Mouse (Mus musculus) cerebellum, adult 2 months (tissue): ENCODE results near the gene Pold1. TPM values are rescaled to one million over a fixed set of nuclear protein-coding genes. Genes with fewer than 3 reads are reported as not detected.

Experiments used
- DNase-seq, 2 experiments: peaks; one replicate each; pipeline ENCODE4 v3.0.0; 2021
- H3K27ac ChIP-seq: fragments of 200-500 bp; 2 replicates; pipeline ENCODE4 v1.5.1; 2012; ENCODE audit warnings: low read length, control low read depth, inconsistent platforms; ENCODE audit not compliant: insufficient read depth
- H3K27me3 ChIP-seq: fragments of 200-500 bp; 2 replicates; pipeline ENCODE4 v1.6.1; 2012; ENCODE audit warnings: inconsistent platforms, mild to moderate bottlenecking, low read length, moderate library complexity; ENCODE audit not compliant: control insufficient read depth, insufficient read depth
- H3K4me1 ChIP-seq: fragments of 200-500 bp; 2 replicates; pipeline ENCODE4 v1.6.1; 2011; ENCODE audit warnings: low read length; ENCODE audit not compliant: control insufficient read depth, insufficient read depth
- H3K4me3 ChIP-seq: fragments of 200-500 bp; replicated peaks from 2 replicates; pipeline ENCODE3; 2011; ENCODE audit warnings: mild to moderate bottlenecking, low read depth, low read length, control low read depth; ENCODE audit not compliant: insufficient read depth
- CTCF ChIP-seq: fragments of 200-500 bp; IDR thresholded peaks from 2 replicates; pipeline ENCODE4 v1.5.1; 2011; ENCODE audit warnings: low read depth, mild to moderate bottlenecking, control low read depth, low read length, moderate library complexity, borderline replicate concordance; ENCODE audit not compliant: insufficient read depth
- POLR2A ChIP-seq: fragments of 200-500 bp; IDR thresholded peaks from 2 replicates; pipeline ENCODE4 v1.6.1; 2011; ENCODE audit warnings: low read length, control low read depth, borderline replicate concordance; ENCODE audit not compliant: insufficient read depth
- WGBS: fragments of 180-500 bp; shearing (Covaris S2); methylation state at CpG from one replicate; pipeline ENCODE4 v1.1.7; 2018; 5-methylcytosine and 5-hydroxymethylcytosine counted together
- polyA plus RNA-seq: library from polyadenylated mRNA; depleted of rRNA; stranded (reverse); fragments of >200 nt; gene quantifications from 2 replicates; pipeline ENCODE4 v1.2.3, GENCODE M21; 2012

Gene Pold1
- polyA plus RNA-seq, 1 experiment, result 21.6 TPM

DNA sequence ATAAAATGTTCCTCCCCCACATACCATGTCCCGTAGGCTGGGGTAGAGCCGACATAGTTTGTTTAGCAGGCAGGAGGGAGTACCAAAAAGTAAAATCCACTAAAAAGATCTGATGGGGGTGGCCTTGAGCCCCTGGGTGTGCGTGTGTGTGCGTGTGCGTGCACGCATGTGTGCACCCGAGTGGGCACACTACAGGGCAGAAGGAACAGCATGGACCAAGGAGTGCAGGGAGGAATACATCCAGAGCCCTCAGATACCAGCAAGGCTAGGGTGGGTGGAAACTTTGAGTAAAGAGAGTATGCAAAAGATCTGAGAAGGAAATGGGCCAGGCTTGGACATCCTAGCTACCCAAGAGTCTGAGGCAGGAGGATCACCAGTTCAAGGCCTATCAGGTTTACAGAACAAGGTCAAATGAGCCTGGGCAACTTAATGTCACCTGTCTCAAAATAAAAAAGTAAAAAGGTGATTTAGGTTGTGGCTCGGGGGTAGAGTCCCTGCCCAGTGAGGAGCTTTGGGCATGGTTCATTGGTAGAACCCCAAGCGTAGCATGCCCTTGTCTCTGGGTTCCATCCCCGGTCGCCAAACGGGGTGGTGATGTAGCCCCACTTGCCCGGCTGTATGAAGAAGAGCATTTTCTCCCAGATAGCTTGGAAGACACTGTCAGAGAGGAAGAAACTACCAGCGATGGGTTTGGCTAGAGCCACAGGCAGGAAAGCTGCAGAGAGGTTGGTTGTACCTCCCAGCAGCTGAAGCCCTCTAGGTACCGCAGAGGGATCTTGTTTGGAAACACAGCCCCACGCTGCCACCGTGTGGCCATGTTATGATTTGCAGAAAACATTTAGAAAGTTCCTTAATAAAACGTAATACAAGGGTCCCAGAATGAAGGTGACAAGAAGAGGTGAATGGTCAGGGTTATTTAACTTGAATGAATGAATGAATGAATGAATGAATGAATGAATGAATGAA, 12.1 kb upstream of the Pold1 start:
- no peak overlapping the region for H3K27ac ChIP-seq
- H3K4me1 ChIP-seq, result no peaks in the 10 kb centered on the region
- no peaks in the 10 kb centered on the region for H3K27me3 ChIP-seq
- peak; percentile 78 to 83 for DNase-seq
- TF ChIP-seq POLR2A, result no peak
- peak; percentile 84 for TF ChIP-seq CTCF
- H3K4me3 ChIP-seq, result no peak overlapping the region
- 52% methylated on average over 18 of the region's 18 CpGs for WGBS

- Histone ChIP-seq H3K27me3 (no peaks in the 10 kb centered on the region), H3K4me1 (no peaks in the 10 kb centered on the region), H3K4me3 (no peak overlapping the region), H3K27ac (no peak overlapping the region)
- 47% methylated on average over 2 of the region's 2 CpGs for WGBS
- TF ChIP-seq CTCF (no peak), POLR2A (no peak)
- DNase-seq, result no peak
These were observed 9.0 kb upstream of the Pold1 start for GRCm38 (mm10) chr7:44557629-44558028.

DNA sequence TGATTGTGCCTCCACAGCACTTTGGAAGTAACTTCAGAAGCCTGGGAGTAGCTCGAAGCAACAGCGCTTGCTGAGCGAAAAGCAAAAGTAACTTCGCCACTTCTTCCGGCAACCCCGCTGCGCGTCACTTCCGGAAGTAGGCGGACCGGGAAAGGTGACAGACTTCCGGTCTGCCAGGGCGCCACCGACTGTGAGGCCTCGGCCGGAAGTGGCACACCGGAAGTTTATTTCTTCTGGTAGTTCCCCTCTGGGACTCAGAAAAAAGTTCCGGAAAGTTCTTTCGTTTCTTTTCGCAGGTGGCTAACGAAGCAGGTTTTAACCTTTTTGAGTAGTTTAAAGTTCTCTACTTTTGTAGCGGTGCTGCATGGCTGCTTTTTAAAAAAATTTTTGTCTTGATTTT, 5.2 kb upstream of the Pold1 start, which contains the start of gene Nr1h2:
TSS of gene Nr1h2 (minus strand) at position 126 of the 400 bp plus-strand sequence.
- H3K27ac ChIP-seq, result peak within 1 kb of the TSS; percentile 64; the same call in 1 of the 2 replicates
- no peaks in the 10 kb centered on the region for H3K27me3 ChIP-seq
- peak; percentile 95 for DNase-seq
- TF ChIP-seq POLR2A (peak; percentile 68; the same call in 1 of the 2 replicates), CTCF (no peak)
- WGBS, result under 1% methylated on average over 22 of the region's 22 CpGs
- no peaks in the 10 kb centered on the region for H3K4me1 ChIP-seq
- H3K4me3 ChIP-seq, result peak within 1 kb of the TSS; percentile 98

- peak overlapping the region; percentile 98 for H3K4me3 ChIP-seq
- peak; percentile 34 to 42 for DNase-seq
- no peaks in the 10 kb centered on the region for H3K27me3 ChIP-seq
- no peaks in the 10 kb centered on the region for H3K4me1 ChIP-seq
- peak overlapping the region; percentile 64; the same call in 1 of the 2 replicates for H3K27ac ChIP-seq
- TF ChIP-seq CTCF, result no peak
- no peak for TF ChIP-seq POLR2A
- 1% methylated on average over 32 of the region's 32 CpGs for WGBS
These were observed 4.6 kb upstream of the Pold1 start for GRCm38 (mm10) chr7:44553196-44553764.

- Histone ChIP-seq H3K27ac (no peak overlapping the region), H3K27me3 (no peaks in the 10 kb centered on the region), H3K4me1 (peaks cover 5% of the 10 kb centered on the region; the same call in 1 of the 2 replicates), H3K4me3 (no peak overlapping the region)
- TF ChIP-seq POLR2A (no peak), CTCF (no peak)
- no peak for DNase-seq
- WGBS, result 81% methylated on average over 31 of the region's 31 CpGs
These were observed 3.7 kb upstream of the Pold1 start for GRCm38 (mm10) chr7:44552141-44552908.

DNA sequence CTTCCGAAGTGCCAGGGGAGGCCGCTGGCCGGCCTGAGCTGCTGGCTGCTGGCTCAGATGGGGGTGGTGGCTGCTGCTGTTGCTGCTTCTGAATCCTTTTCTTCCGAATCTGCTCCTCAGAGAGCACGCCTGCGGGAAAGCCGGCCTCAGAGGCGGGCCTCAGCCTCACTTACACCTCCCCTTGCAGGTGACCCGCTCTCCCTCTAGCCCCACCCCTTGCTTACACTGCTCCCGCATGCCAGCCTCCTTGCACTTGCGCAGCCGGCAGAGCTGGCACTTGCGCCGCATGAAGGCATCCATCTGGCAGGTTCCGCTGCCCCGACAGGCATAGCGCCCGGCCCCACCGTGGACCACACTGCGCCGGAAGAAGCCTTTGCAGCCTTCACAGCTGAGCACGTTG, 3.1 kb upstream of the Pold1 start:
- H3K27me3 ChIP-seq, result no peaks in the 10 kb centered on the region
- peak in 1 of 2 experiments; percentile 31 for DNase-seq
- 65% methylated on average over 22 of the region's 22 CpGs for WGBS
- no peak overlapping the region for H3K27ac ChIP-seq
- peaks cover 5% of the 10 kb centered on the region; the same call in 1 of the 2 replicates for H3K4me1 ChIP-seq
- TF ChIP-seq POLR2A (no peak), CTCF (no peak)
- no peak overlapping the region for H3K4me3 ChIP-seq

GRCm38 (mm10) chr7:44551301-44551700, 2.7 kb upstream of the Pold1 start:
- Histone ChIP-seq H3K27ac (no peak overlapping the region), H3K27me3 (no peaks in the 10 kb centered on the region), H3K4me1 (peaks cover 5% of the 10 kb centered on the region; the same call in 1 of the 2 replicates), H3K4me3 (no peak overlapping the region)
- no peak for DNase-seq
- TF ChIP-seq POLR2A (no peak), CTCF (no peak)
- 91% methylated on average over 21 of the region's 21 CpGs for WGBS
